Mouse (Mus musculus) kidney, adult 18-20 months (tissue): Measurements from ENCODE around the gene Serpina1f.
"Not testable (repeated sequence)": the region's sequence is repeated elsewhere in the genome, so short reads cannot be mapped to it uniquely, and the experiment has no call there.

ENCODE experiments used
- DNase-seq: peaks from one replicate; pipeline ENCODE4 v3.0.0; 2021

Serpina1f gene

DNA sequence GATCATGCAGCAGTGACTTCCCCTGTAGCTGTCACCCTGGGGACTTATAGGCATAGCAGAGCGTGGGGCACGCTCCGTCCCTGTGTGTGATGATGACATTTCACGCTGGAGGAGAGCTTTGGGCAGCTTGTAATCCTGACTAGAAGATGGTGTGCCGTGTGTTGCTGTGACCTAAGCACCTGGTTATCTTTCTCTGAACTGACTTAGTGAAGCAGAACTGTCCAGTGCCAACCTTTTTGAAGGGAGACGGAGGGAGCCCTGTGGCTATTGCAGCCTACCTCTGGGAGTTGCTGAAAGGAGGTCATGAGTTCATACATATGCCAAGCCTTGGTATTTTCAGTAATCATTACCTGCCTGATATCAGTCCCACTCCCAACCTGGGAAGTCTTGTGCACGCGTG, at the start of gene Serpina1f:
Serpina1f (minus strand) TSS at position 101 of the 400 bp plus-strand sequence.
- no peak for DNase-seq

- not testable (repeated sequence) for DNase-seq
These were observed 42.7 kb upstream of the Serpina1f start for GRCm38 (mm10) chr12:103737791-103738580.

DNA sequence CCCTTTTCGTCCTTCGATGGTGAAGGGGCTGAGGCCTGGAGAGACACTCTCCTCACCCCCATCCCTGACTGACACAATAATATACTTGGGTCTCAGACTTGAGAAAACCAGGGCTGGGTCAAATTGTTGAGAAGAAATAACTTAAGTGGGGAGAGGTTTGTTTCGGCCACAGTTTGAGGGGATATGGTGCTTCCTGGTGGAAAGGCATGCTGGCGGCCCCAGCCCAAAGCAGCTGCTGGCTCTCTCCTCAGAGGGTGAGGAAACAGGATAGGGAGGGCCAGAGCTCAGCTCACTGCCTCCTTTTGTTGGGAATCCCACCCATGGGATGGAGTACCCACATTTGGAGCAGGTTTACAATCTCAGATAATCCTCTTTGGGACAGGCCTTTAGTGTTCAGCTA, 40.2 kb upstream of the Serpina1f start:
- not testable (repeated sequence) for DNase-seq

DNA sequence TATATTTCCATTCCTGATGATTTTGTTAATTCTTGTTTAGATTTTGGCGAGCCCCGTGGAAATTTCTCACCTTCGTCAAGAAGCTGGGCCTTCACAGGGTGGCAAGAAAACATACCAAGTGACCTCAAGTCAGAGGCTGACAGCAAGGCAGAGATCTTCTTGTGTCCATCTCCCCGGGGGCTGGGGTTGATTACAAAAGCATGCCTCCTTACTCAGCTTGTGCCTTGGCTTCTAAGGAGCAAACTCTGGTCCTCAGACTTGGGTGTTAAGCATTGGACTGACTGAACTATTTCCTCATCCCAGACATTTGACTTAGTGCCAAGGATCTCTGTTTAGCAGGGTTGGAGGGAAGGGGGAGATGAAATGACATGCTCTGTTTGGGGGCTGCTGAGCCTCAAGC, 39.8 kb upstream of the Serpina1f start:
- not testable (repeated sequence) for DNase-seq

- no peak for DNase-seq
These were observed 16.2 kb upstream of the Serpina1f start for GRCm38 (mm10) chr12:103711537-103711936.

DNA sequence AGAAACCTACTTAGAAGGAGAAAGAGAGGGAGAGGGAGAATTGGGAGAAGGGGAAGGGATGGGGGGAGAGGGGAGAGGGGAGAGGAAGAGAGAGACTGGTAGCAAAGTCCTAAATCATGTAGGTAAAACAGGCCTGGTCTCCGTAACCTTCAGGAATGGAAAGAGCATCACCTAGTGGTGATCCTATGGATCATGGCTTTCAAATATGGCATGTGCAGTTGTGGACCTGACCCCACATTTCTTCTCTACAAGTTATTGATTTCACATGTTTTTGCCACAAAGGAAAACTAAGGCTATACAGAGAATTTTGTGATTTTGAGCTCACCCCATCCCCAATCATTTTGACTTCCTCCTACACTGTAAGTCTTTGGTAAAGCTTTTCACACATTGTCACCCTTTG, 15.1 kb upstream of the Serpina1f start:
- DNase-seq: no peak

DNA sequence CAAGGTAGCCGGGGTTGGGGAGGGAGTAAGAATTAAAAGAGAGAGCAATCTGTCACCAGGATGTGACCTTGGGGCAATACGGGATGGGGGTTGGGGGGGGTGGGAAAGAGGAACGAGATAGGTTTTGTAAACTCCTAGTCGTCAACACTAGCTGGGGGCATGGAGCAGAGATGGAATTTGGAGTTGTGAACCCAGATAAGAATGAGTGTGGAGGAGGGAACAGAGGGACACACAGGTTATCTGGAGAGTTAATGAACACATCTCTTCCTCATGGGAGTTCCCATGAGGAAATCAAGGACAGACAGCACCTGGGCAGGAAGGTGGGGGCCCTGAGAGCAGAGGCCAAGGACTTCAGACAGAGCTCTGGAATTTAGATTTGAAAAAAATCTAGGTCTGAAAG, 10.8 kb upstream of the Serpina1f start:
- DNase-seq: no peak

DNA sequence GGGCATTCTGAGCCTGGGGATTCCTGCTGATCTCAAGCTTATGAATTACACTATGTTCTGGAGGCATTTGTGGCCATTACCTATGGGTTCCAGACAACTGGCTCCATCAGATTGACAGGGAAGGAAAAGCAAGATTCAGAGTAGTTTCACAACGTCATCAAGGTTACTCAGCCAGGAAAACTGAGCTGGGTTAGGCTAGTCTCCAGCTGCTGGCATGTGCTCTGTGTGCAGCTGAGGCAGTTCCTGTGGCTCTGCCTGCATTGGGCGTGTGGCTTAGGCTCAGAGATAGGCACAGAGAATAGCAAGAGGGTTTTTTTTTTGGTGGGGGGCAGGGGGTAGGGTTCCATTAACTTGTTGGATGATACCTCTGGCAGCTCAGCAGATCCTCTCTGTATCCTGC, 10.2 kb upstream of the Serpina1f start:
- DNase-seq: no peak

DNA sequence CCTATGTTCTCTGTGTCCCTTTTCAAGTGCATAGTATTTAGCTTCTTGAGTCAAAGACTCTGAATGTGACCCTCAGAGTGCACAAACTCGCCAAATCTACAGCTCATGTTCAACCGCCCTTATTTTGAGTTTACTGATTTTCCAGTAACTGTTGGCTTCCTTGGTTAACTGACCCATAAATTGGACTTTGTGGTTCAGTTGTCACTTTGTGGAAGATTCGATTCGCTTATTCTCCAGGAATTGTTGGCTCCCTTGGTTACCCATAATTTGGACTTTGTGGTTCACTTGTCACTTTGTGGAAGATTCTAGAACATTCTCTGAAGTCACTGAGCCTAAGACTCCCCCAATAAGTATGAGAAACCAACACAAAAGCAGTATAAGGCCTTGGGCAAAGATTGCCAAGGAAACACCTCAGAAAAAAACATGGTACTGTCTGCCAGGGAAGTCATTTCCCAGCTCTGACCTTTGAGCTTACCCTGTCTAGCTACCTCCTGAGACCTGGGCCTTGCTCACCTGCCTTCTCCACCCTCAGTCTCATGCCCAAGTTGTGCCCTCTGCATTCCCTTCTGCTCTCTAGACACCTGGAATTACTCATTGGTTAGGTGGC, 4.9 kb upstream of the Serpina1f start:
- no peak for DNase-seq

- DNase-seq: no peak
These were observed 7.0 kb downstream of the Serpina1f start for GRCm38 (mm10) chr12:103688221-103688814.

DNA sequence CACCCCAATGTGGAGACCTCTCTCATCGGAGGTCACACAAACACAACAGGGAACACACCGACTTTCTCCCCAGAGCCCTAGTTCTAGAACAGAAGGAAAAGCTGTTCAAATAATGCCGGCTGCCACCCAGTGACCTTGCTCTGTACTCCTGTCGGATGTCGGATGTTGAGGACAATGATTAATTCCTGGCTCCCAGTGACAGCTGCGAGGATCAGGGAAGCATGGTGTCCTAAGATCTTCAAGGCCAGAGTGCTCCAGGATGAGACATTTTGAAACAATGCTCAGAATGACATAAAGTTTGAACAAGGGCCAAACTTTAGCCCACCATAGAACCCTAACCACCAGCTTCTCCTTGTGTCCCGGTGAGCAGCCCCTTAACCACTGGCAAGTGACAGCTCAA, 8.3 kb downstream of the Serpina1f start:
- DNase-seq: no peak

DNA sequence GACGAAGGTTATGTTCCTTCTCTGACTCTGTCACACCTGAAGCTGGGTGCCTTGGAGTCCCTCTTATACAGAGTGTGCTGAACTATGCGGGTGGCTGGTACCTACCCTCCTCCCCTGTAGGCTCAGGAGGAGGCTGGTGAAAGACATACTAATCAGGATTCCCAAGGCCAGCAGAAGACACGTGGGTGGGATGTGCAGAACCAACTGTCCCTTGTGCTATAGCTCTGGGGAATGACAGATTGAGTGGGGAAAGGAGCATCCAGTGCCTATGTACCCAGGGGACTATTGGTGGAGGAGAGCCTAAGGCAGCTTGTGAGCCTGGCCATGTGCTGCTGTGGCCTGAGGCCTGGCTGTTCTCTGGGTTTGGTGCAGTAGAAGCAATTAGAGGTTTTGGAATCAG, 9.3 kb downstream of the Serpina1f start:
- no peak for DNase-seq

- DNase-seq: no peak
These were observed 9.9 kb downstream of the Serpina1f start for GRCm38 (mm10) chr12:103685386-103685785.

- DNase-seq: no peak
These were observed 11.6 kb downstream of the Serpina1f start for GRCm38 (mm10) chr12:103683775-103684174.

DNA sequence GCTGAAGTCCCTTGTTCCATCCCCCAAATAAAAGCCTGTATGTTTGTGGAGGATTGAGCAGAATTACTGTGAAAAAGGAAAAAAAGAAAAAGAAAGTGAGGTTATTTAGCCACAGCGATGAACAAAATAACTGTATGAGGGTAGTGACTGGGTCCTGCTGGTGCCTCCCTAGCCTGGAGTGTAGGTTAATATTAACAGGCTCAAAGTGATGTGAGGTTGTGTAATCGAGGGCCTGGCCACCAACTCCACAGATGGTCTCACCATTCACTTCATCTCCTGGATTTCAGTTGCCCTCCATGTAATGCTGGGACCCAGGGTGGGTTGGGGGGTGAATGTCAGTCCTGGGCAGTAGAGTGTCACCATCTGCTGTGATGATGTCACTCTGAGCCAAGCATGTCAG, 13.6 kb downstream of the Serpina1f start:
- DNase-seq: no peak

DNA sequence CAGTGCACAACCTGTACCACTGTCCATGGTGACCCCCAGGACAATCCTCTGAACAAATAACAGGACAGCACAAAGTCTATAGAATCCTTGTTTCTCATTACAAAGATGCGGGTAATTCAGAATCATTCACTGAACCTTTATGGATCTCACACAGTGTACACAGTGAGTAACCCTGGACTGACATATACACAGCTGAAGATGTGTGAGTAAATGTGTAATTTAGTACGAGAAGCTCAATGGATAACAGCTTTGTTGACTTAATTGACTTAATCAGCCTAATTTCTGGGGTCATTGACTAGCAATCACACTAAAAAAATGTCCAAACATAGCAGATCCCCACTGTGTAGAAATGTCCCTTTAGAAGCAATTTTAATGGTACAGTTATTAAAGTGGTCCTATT, 14.2 kb downstream of the Serpina1f start:
- no peak for DNase-seq

GRCm38 (mm10) chr12:103679853-103680252, 15.5 kb downstream of the Serpina1f start:
- not testable (repeated sequence) for DNase-seq

- DNase-seq: no peak
These were observed 19.3 kb downstream of the Serpina1f start, which contains the start of gene Serpina16 for GRCm38 (mm10) chr12:103676039-103676438. TSS of gene Serpina16 (minus strand) at chr12:103676139.

DNA sequence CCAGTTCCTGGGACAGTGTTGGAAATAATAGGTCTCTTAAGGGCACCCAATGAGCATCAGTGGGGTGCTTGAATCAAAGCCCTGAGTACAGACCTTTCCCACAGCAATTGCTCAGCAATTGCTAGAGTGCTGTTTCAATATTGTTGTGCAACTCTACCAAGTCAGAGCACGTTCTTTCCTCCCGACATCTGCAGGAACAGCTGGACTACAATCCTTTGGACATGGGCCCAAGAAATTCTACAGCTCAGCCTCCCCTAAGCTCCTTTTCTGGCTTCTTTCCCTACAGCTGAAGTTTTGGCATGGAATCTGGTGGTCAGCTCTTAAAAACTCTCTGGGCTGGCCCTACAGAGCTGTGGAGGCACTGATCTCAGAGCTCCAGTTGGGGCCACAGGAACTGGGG, 22.1 kb downstream of the Serpina1f start:
- no peak for DNase-seq

GRCm38 (mm10) chr12:103671483-103671882, 23.8 kb downstream of the Serpina1f start:
- no peak for DNase-seq

- no peak for DNase-seq
These were observed 24.4 kb downstream of the Serpina1f start for GRCm38 (mm10) chr12:103670964-103671363.

DNA sequence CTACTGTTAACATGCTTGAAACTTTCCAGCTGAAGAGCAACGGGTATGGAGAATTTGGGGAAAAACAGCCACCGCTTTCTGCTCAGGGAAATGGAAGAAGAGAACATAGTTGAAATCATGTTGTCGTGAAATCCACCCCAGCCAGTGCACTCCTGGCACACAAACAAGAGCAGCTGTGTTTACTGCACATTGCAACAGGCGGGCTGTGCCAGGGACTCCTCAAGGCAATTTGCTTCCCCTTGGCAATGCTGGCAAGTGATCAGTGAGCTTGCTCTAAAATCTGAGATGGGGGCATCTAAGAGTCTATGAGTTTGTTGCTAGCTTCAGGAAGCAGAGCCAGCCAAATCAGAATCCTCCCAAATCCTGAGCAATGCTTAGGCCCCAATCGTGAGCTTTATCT, 25.0 kb downstream of the Serpina1f start:
- no peak for DNase-seq

GRCm38 (mm10) chr12:103665286-103665685, 30.0 kb downstream of the Serpina1f start:
- no peak for DNase-seq

- not testable (repeated sequence) for DNase-seq
These were observed 33.3 kb downstream of the Serpina1f start for GRCm38 (mm10) chr12:103662053-103662452.
